Mouse (Mus musculus): Measurements from ENCODE around the gene Eif1. TPM values are rescaled to one million over a fixed set of nuclear protein-coding genes. Genes with fewer than 3 reads are reported as not detected.
"Not testable (repeated sequence)": the region's sequence is repeated elsewhere in the genome, so short reads cannot be mapped to it uniquely, and the experiment has no call there.

Gene Eif1
- 1,000 to 10,000 TPM; 1,490 to 1,592 TPM for total RNA-seq (2021)
- long read RNA-seq, experiment 1, transcript Eif1-201 (4 exons, 1,322 nt), result major isoform, 1,215 of 1,249 reads
- long read RNA-seq, experiment 1, transcript Eif1-202 (2 exons, 383 nt), result minor isoform, 7 of 1,249 reads
- long read RNA-seq, experiment 1, partial matches to known transcripts, result 1 of 1,249 reads
- long read RNA-seq, experiment 1, other reads (novel, unspliced or antisense), result 24 of 1,249 reads
- long read RNA-seq, experiment 2, transcript Eif1-202 (2 exons, 383 nt), result minor isoform, 8 of 1,195 reads
- long read RNA-seq, experiment 2, transcript Eif1-201 (4 exons, 1,322 nt), result major isoform, 1,161 of 1,195 reads
- long read RNA-seq, experiment 2, transcript Eif1-203 (3 exons, 447 nt), result minor isoform, 5 of 1,195 reads
- long read RNA-seq, experiment 2, partial matches to known transcripts, result 19 of 1,195 reads
- long read RNA-seq, experiment 2, other reads (novel, unspliced or antisense), result 2 of 1,195 reads

- peak; percentile 100 for DNase-seq (ENCODE audit: low spot score)
Observed at GRCm38 (mm10) chr11:100319492-100320171, at the start of gene Eif1. Eif1 (plus strand) TSS chr11:100319885.

DNA sequence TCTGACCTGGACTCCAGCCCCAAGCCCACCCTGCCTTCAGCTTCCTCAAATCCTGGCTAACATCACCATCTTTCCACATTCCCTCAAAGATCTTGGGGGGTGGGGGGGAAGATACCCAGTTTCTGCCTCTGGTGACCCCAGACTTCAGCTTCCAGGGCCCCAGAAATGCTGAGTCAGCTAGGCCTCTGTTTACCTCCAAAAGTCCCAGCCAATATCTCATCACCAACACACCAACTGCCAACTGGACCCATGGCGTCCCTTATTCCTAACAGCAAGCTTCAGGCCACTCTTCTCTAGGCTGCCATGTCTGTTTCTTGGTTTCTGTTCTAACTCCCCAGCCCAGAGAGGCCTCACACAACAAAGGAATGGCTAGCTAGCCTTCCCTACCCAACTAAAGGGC, 47.8 kb upstream of the Eif1 start:
- DNase-seq (ENCODE audit: low spot score), result no peak

- DNase-seq (ENCODE audit: low spot score), result no peak
Observed at GRCm38 (mm10) chr11:100274719-100275118, 45.0 kb upstream of the Eif1 start.

DNA sequence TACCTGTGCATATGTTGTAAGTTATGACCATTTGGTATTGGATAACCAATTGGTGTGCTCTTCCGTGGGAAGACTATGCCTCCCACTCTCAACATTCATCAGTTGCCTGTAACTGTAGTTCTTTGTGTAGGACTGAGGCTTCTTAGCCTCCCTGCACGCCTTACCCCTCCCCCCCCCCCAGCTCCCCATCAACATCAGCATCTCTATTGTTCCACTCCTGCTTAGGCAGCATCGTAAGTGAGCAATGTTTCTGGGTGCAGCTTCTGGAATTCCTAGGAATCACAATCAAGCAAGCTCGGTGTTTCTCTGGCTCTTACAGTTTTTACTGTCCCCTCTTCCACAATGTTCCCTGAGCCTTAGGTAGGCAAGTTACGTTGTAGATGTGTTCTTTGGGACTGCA, 44.2 kb upstream of the Eif1 start:
- no peak for DNase-seq (ENCODE audit: low spot score)

DNA sequence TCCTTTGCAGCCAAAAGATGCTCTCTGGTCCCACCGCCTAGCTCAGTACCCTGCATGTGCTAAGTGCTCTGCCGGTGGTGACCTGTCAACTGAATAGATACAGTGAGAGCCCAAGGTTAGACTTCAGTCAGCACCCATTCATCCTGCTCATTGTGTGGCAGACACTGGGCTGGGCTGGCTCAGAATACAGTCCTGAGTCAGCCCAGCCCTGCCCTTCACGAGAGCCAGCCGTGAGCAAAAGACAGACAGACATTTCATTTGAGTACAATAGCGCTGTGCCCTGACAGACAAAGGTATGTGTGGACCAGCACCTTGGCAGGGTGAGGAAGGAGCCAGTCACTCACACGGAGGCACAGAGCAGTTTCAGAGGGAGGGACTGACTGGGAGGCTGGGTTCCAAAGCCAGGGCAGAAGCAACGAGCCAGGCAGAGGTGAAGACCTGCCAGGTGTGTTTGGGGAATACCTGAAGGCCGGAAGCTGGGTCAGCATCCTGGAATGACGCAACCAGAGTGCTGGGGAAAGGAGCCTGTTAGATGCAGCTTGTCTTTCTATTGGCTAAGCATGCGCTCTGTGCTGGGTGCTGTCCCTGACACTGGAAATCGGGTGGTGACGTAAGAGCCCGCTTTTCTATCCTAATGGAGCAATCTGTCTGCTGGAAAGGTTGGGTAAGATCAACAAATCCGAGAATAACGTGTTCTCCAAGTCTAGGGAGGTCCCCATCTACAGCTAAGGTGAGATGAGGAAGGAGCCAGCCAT, 41.8 kb upstream of the Eif1 start:
- DNase-seq (ENCODE audit: low spot score), result no peak

GRCm38 (mm10) chr11:100278759-100279158, 40.9 kb upstream of the Eif1 start:
- no peak for DNase-seq (ENCODE audit: low spot score)

GRCm38 (mm10) chr11:100281596-100282544, 37.8 kb upstream of the Eif1 start:
- DNase-seq (ENCODE audit: low spot score), result peak; percentile 85

GRCm38 (mm10) chr11:100282549-100282948, 37.1 kb upstream of the Eif1 start:
- peak; percentile 70 for DNase-seq (ENCODE audit: low spot score)

DNA sequence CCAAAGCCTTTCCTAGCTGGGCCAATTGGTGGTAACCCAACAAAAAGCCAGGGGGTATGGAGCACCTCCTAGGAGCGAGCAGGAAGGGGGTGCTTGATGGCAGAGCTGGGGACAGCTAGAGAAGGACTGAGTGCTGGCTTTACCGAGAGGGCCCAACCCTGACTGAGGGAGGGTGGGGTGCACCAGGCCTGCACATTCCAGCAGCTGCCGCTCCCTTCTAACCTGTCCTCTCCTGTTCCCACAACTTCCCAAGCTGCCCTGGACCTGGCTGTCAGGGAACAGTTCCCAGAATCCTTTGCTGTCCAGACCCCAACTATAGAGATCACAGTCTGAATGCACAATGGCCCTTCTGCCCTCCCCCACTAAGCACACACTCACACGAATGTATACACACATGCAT, 34.7 kb upstream of the Eif1 start:
- no peak for DNase-seq (ENCODE audit: low spot score)

- peak; percentile 72 for DNase-seq (ENCODE audit: low spot score)
Observed at GRCm38 (mm10) chr11:100287024-100287423, 32.7 kb upstream of the Eif1 start.

GRCm38 (mm10) chr11:100288942-100289341, 30.7 kb upstream of the Eif1 start:
- peak; percentile 30 for DNase-seq (ENCODE audit: low spot score)

DNA sequence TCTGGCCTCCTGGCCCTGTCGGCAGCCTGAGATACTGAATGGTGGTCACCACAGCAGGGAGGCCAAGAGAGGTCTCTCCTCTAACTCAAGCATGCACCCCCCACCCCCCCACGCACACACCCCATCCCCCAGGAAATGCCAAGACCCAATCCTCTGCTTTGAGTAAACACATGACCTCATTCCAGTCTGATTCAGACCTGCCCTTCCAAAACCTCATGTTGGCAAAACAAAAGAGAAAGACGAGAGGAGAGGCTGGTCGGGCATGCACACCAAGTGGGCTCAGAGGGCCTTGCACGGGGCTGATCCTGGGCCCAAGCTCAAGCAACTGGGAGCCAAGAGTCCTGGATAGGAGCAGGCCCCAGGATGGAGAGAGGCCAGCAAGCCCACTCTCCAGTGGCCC, 29.4 kb upstream of the Eif1 start:
- DNase-seq (ENCODE audit: low spot score), result no peak

- no peak for DNase-seq (ENCODE audit: low spot score)
Observed at GRCm38 (mm10) chr11:100292884-100293283, 26.8 kb upstream of the Eif1 start.

GRCm38 (mm10) chr11:100295308-100295707, 24.4 kb upstream of the Eif1 start:
- peak; percentile 76 for DNase-seq (ENCODE audit: low spot score)

DNA sequence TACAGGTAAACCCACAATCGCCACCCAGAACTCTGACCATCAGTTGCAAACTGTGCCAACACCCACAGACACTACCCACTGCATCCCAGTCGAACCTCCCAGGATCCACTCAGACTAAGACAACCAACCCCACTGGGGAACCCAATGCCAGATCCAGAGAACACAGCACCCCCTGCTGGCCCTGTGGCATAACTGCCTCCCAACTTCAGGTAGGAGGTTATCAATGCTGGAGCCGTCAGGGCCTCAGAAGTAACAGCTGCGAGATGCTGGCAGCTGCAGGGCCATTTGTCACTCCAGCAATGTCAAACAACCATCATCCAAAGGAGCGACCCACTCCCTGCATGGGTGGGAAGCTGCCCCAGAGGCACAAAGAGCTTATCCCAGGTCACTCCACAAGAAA, 21.9 kb upstream of the Eif1 start:
- DNase-seq (ENCODE audit: low spot score), result no peak

DNA sequence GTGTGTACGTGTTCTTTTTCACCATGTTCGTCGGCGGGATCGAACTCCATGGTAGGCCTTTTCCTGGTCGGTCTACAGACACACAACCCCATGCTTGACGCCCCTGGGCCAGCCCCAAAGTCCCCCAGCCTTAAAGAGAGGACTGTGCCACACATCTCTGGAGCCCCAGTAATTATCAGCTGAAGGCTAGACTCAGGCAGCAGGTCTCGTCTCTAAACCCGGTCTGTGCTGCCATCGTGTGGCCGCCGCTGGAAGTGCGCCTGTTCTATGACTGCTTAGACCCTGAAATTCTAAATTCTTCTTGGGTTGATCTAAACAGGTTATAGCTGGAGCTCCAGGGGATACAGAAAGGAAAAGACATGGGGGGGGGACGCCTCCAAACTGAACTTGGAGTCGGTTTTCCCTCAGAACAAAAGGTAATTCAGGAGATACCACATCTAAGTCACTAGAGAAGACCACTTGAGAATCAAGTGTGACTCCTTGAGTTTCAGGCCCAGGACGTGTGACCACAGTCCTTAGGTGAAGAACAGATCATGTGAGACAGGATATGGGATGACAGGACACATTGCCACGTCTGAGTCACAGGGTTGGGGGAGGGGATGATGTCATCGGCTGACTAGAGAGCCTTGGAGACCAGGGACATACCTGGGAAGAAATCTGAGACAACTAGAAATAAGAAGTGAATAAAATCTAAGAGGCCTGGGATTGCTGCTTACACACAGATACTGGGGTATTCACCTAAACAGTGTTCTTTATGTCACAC, 21.2 kb upstream of the Eif1 start:
- DNase-seq (ENCODE audit: low spot score), result peak; percentile 79

DNA sequence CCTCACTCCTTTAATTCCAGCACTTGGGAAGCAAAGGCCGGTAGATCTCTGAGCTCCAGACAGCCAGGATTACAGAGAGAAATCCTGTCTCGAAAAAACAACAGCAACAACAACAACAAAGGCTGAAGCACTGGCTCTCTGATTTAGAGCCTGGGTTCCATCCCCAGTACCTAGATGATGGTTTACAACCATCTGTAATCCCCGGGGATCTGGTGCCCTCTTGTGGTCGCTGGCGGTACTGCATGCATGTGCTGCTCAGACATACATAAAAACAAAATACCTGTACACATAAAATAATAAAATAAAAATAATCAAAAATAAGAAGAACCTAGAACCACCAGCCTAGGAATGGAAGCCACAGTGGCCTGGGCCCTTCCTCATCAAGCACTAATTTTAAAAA, 19.4 kb upstream of the Eif1 start:
- DNase-seq (ENCODE audit: low spot score), result peak; percentile 44

- no peak for DNase-seq (ENCODE audit: low spot score)
Observed at GRCm38 (mm10) chr11:100301292-100301691, 18.4 kb upstream of the Eif1 start.

GRCm38 (mm10) chr11:100307900-100308299, 11.8 kb upstream of the Eif1 start:
- DNase-seq (ENCODE audit: low spot score), result no peak

DNA sequence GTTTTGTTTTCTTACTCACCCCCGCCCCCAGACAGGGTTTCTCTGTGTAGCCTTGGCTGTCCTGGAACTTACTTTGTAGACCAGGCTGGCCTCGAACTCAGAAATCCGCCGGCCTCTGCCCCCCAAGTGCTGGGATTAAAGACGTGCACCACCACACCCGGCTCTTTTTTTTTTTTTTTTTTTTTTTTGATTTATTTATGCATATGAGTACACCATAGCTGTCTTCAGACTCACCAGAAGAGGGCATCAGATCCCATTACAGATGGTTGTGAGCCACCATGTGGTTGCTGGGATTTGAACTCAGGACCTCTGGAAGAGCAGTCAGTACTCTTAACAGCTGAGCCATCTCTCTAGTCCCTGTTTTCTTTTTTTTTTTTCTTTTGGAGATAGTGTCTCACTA, 11.0 kb upstream of the Eif1 start:
- DNase-seq (ENCODE audit: low spot score), result not testable (repeated sequence)

Data from gastrocnemius, adult 18-20 months (tissue).